Mouse (Mus musculus) kidney, adult 2 months (tissue): ENCODE measurements at regions not wholly inside any gene's neighbourhood (a gene's known extent, or its start where the extent isn't known, plus 50 kb on each side); places are given as distances from the start of the nearest gene placed in this dataset.
A peak's percentile ranks its signal among the peaks of the same experiment; 100 is the strongest.
"Not testable (repeated sequence)": the region's sequence is repeated elsewhere in the genome, so short reads cannot be mapped to it uniquely, and the experiment has no call there.

Experiments used
- DNase-seq: peaks from one replicate; pipeline ENCODE4 v3.0.0; 2021
- H3K27ac ChIP-seq: fragments of 200-500 bp; 2 replicates; pipeline ENCODE4 v1.5.1; 2012; ENCODE audit warnings: low read depth, low read length, control low read depth, inconsistent platforms; ENCODE audit not compliant: insufficient read depth
- H3K27me3 ChIP-seq: fragments of 200-500 bp; replicated peaks from 2 replicates; pipeline ENCODE4 v1.6.1; 2012; ENCODE audit warnings: mild to moderate bottlenecking, moderate library complexity, low read length, inconsistent platforms; ENCODE audit not compliant: control insufficient read depth, insufficient read depth
- H3K36me3 ChIP-seq: fragments of 200-500 bp; 2 replicates; pipeline ENCODE4 v1.6.1; 2012; ENCODE audit warnings: mild to moderate bottlenecking, moderate library complexity, low read length, inconsistent platforms; ENCODE audit not compliant: control insufficient read depth, insufficient read depth
- H3K4me1 ChIP-seq: fragments of 200-500 bp; 2 replicates; pipeline ENCODE4 v1.6.1; 2011; ENCODE audit warnings: low read length; ENCODE audit not compliant: control insufficient read depth, insufficient read depth
- H3K4me3 ChIP-seq: fragments of 200-500 bp; 2 replicates; pipeline ENCODE4 v1.5.1; 2011; ENCODE audit warnings: mild to moderate bottlenecking, low read depth, low read length, control low read depth; ENCODE audit not compliant: insufficient read depth
- CTCF ChIP-seq: fragments of 200-500 bp; conservative IDR thresholded peaks from 2 replicates; pipeline ENCODE4 v1.5.1; 2011; ENCODE audit warnings: low read depth, mild to moderate bottlenecking, control low read depth, low read length, moderate library complexity, mixed read lengths; ENCODE audit not compliant: insufficient read depth, insufficient read length
- POLR2A ChIP-seq: fragments of 200-500 bp; IDR thresholded peaks from one replicate; pipeline ENCODE4 v1.6.1; 2011; ENCODE audit warnings: low read depth, low read length, control low read depth
- WGBS: fragments of 180-500 bp; shearing (Covaris S2); methylation state at CpG from one replicate; pipeline ENCODE4 v1.1.7; 2018; 5-methylcytosine and 5-hydroxymethylcytosine counted together

- 67% methylated on average over 1 of the region's 1 CpGs for WGBS
Measured at GRCm38 (mm10) chr5:89354936-89355335, 102.8 kb downstream of the Gc start.

GRCm38 (mm10) chr5:89347771-89348170 lies 109.9 kb downstream of the Gc start:
- Histone ChIP-seq H3K4me1 (peaks cover 3% of the 10 kb centered on the region; the same call in 1 of the 2 replicates), H3K27ac (no peak overlapping the region), H3K4me3 (no peak overlapping the region), H3K36me3 (no peaks in the 10 kb centered on the region), H3K27me3 (no peaks in the 10 kb centered on the region)
- 70% methylated on average over 2 of the region's 2 CpGs for WGBS
- no peak for DNase-seq
- TF ChIP-seq CTCF (no peak), POLR2A (no peak)

More at GRCm38 (mm10) chr5:89354936-89355335, 102.8 kb downstream of the Gc start:
- H3K36me3 ChIP-seq, H3K27me3 ChIP-seq, H3K4me1 ChIP-seq, H3K27ac ChIP-seq, DNase-seq, H3K4me3 ChIP-seq: not testable (repeated sequence)

- H3K4me1 ChIP-seq = peaks cover 3% of the 10 kb centered on the region; the same call in 1 of the 2 replicates
- H3K27ac ChIP-seq = peak overlapping the region; percentile 99
- no peak overlapping the region for H3K4me3 ChIP-seq
- TF ChIP-seq CTCF (no peak), POLR2A (no peak)
- no peaks in the 10 kb centered on the region for H3K27me3 ChIP-seq
- no peak for DNase-seq
- 60% methylated on average over 5 of the region's 5 CpGs for WGBS
- H3K36me3 ChIP-seq = no peaks in the 10 kb centered on the region
Measured at GRCm38 (mm10) chr5:89340532-89340931, 117.2 kb downstream of the Gc start.

- Histone ChIP-seq H3K4me1 (no peaks in the 10 kb centered on the region; the same call in 1 of the 2 replicates), H3K4me3 (no peak overlapping the region), H3K27me3 (no peaks in the 10 kb centered on the region), H3K27ac (peak overlapping the region; percentile 96), H3K36me3 (no peaks in the 10 kb centered on the region)
- WGBS = 33% methylated on average over 7 of the region's 7 CpGs
- DNase-seq = peak; percentile 71
- TF ChIP-seq POLR2A = no peak
- no peak for TF ChIP-seq CTCF
Measured at GRCm38 (mm10) chr5:89337966-89338657, 119.6 kb downstream of the Gc start.
